Mouse (Mus musculus): ENCODE data around the gene Cnga1. TPM values are rescaled to one million over a fixed set of nuclear protein-coding genes. Genes with fewer than 3 reads are reported as not detected.
A peak's percentile ranks its signal among the peaks of the same experiment; 100 is the strongest.

Cnga1 gene
- not detected in 2 replicates for polyA plus RNA-seq (2015; fragmentation: Nextera tagmentation; extraction: Ambion mirVana)

- peaks cover 31% of the 10 kb centered on the region for H3K27me3 ChIP-seq
- H3K4me3 ChIP-seq (replicated peaks): no peak within 1 kb of the TSS
- no peak within 1 kb of the TSS for H3K9ac ChIP-seq
- 58% methylated on average over 1 of the region's 1 CpGs for WGBS (ENCODE audit: insufficient replicate concordance)
- H3K4me2 ChIP-seq: no peak within 1 kb of the TSS
- H3K4me1 ChIP-seq (replicated peaks): peaks cover 8% of the 10 kb centered on the region
- H3K36me3 ChIP-seq (replicated peaks): no peaks in the 10 kb centered on the region
- no peaks in the 10 kb centered on the region for H3K9me3 ChIP-seq (replicated peaks)
- H3K27ac ChIP-seq (replicated peaks): no peak within 1 kb of the TSS
- no peak for ATAC-seq (ENCODE audit: insufficient read depth)
Observed at GRCm38 (mm10) chr5:72644175-72644574, at the start of gene Cnga1. Gene Cnga1, minus strand, starts transcription at chr5:72644275.

GRCm38 (mm10) chr5:72690516-72690915 is 46.4 kb upstream of the Cnga1 start:
- H3K4me3 ChIP-seq (replicated peaks): no peak overlapping the region
- WGBS (ENCODE audit: insufficient replicate concordance): 77% methylated on average over 5 of the region's 5 CpGs
- no peak for ATAC-seq (ENCODE audit: insufficient read depth)
- no peak overlapping the region for H3K27ac ChIP-seq (replicated peaks)
- H3K36me3 ChIP-seq (replicated peaks): no peaks in the 10 kb centered on the region
- H3K4me1 ChIP-seq (replicated peaks): no peaks in the 10 kb centered on the region
- H3K9ac ChIP-seq: no peak overlapping the region
- H3K9me3 ChIP-seq (replicated peaks): no peaks in the 10 kb centered on the region
- H3K27me3 ChIP-seq: no peaks in the 10 kb centered on the region
- H3K4me2 ChIP-seq: no peak overlapping the region

GRCm38 (mm10) chr5:72689556-72689955 is 45.5 kb upstream of the Cnga1 start:
- no peaks in the 10 kb centered on the region for H3K27me3 ChIP-seq
- H3K36me3 ChIP-seq (replicated peaks): no peaks in the 10 kb centered on the region
- H3K4me3 ChIP-seq (replicated peaks): no peak overlapping the region
- no peaks in the 10 kb centered on the region for H3K9me3 ChIP-seq (replicated peaks)
- no peak for ATAC-seq (ENCODE audit: insufficient read depth)
- H3K4me1 ChIP-seq (replicated peaks): no peaks in the 10 kb centered on the region
- no peak overlapping the region for H3K27ac ChIP-seq (replicated peaks)
- H3K9ac ChIP-seq: no peak overlapping the region
- 68% methylated on average over 7 of the region's 7 CpGs for WGBS (ENCODE audit: insufficient replicate concordance)
- H3K4me2 ChIP-seq: no peak overlapping the region

GRCm38 (mm10) chr5:72681451-72681850 is 37.4 kb upstream of the Cnga1 start:
- Histone ChIP-seq H3K9ac (no peak overlapping the region), H3K27me3 (no peaks in the 10 kb centered on the region), H3K36me3 (replicated peaks) (no peaks in the 10 kb centered on the region), H3K4me2 (no peak overlapping the region), H3K4me1 (replicated peaks) (no peaks in the 10 kb centered on the region), H3K9me3 (replicated peaks) (no peaks in the 10 kb centered on the region), H3K27ac (replicated peaks) (no peak overlapping the region), H3K4me3 (replicated peaks) (no peak overlapping the region)
- no peak for ATAC-seq (ENCODE audit: insufficient read depth)
- 50% methylated on average over 6 of the region's 6 CpGs for WGBS (ENCODE audit: insufficient replicate concordance)

GRCm38 (mm10) chr5:72674994-72675542 is 31.0 kb upstream of the Cnga1 start:
- Histone ChIP-seq H3K9me3 (replicated peaks) (no peaks in the 10 kb centered on the region), H3K27ac (replicated peaks) (no peak overlapping the region), H3K4me2 (no peak overlapping the region), H3K9ac (no peak overlapping the region), H3K4me1 (replicated peaks) (no peaks in the 10 kb centered on the region), H3K4me3 (replicated peaks) (no peak overlapping the region), H3K27me3 (no peaks in the 10 kb centered on the region), H3K36me3 (replicated peaks) (no peaks in the 10 kb centered on the region)
- WGBS (ENCODE audit: insufficient replicate concordance): 66% methylated on average over 9 of the region's 9 CpGs
- no peak for ATAC-seq (ENCODE audit: insufficient read depth)

- no peak overlapping the region for H3K4me2 ChIP-seq
- no peak overlapping the region for H3K4me3 ChIP-seq (replicated peaks)
- 71% methylated on average over 8 of the region's 8 CpGs for WGBS (ENCODE audit: insufficient replicate concordance)
- no peak overlapping the region for H3K9ac ChIP-seq
- H3K4me1 ChIP-seq (replicated peaks): no peaks in the 10 kb centered on the region
- H3K27me3 ChIP-seq: no peaks in the 10 kb centered on the region
- no peak overlapping the region for H3K27ac ChIP-seq (replicated peaks)
- no peaks in the 10 kb centered on the region for H3K9me3 ChIP-seq (replicated peaks)
- no peak for ATAC-seq (ENCODE audit: insufficient read depth)
- no peaks in the 10 kb centered on the region for H3K36me3 ChIP-seq (replicated peaks)
Observed at GRCm38 (mm10) chr5:72671017-72671699, 27.1 kb upstream of the Cnga1 start.

- Histone ChIP-seq H3K9me3 (replicated peaks) (no peaks in the 10 kb centered on the region), H3K36me3 (replicated peaks) (no peaks in the 10 kb centered on the region), H3K27ac (replicated peaks) (no peak overlapping the region), H3K4me1 (replicated peaks) (no peaks in the 10 kb centered on the region), H3K4me2 (no peak overlapping the region), H3K4me3 (replicated peaks) (no peak overlapping the region), H3K9ac (no peak overlapping the region), H3K27me3 (no peaks in the 10 kb centered on the region)
- 72% methylated on average over 9 of the region's 9 CpGs for WGBS (ENCODE audit: insufficient replicate concordance)
- ATAC-seq (ENCODE audit: insufficient read depth): no peak
Observed at GRCm38 (mm10) chr5:72668351-72668750, 24.3 kb upstream of the Cnga1 start.

GRCm38 (mm10) chr5:72666428-72666827 is 22.4 kb upstream of the Cnga1 start:
- H3K27ac ChIP-seq (replicated peaks): no peak overlapping the region
- no peak overlapping the region for H3K4me2 ChIP-seq
- no peak overlapping the region for H3K4me3 ChIP-seq (replicated peaks)
- ATAC-seq (ENCODE audit: insufficient read depth): no peak
- H3K4me1 ChIP-seq (replicated peaks): peaks cover 1% of the 10 kb centered on the region
- 61% methylated on average over 7 of the region's 7 CpGs for WGBS (ENCODE audit: insufficient replicate concordance)
- H3K36me3 ChIP-seq (replicated peaks): no peaks in the 10 kb centered on the region
- no peaks in the 10 kb centered on the region for H3K27me3 ChIP-seq
- H3K9me3 ChIP-seq (replicated peaks): no peaks in the 10 kb centered on the region
- no peak overlapping the region for H3K9ac ChIP-seq

GRCm38 (mm10) chr5:72665281-72665680 is 21.2 kb upstream of the Cnga1 start:
- H3K4me1 ChIP-seq (replicated peaks): peaks cover 12% of the 10 kb centered on the region
- ATAC-seq (ENCODE audit: insufficient read depth): no peak
- 22% methylated on average over 5 of the region's 5 CpGs for WGBS (ENCODE audit: insufficient replicate concordance)
- H3K9me3 ChIP-seq (replicated peaks): no peaks in the 10 kb centered on the region
- H3K4me2 ChIP-seq: no peak overlapping the region
- no peaks in the 10 kb centered on the region for H3K27me3 ChIP-seq
- H3K9ac ChIP-seq: no peak overlapping the region
- no peak overlapping the region for H3K27ac ChIP-seq (replicated peaks)
- H3K36me3 ChIP-seq (replicated peaks): no peaks in the 10 kb centered on the region
- no peak overlapping the region for H3K4me3 ChIP-seq (replicated peaks)

- WGBS (ENCODE audit: insufficient replicate concordance): 26% methylated on average over 3 of the region's 3 CpGs
- peak; percentile 69; the same call in 1 of the 2 replicates for ATAC-seq (ENCODE audit: insufficient read depth)
- Histone ChIP-seq H3K9me3 (replicated peaks) (no peaks in the 10 kb centered on the region), H3K27ac (replicated peaks) (0 out of 2 replicates have a peak overlapping the region, but pooled peaks have one; percentile 19), H3K36me3 (replicated peaks) (no peaks in the 10 kb centered on the region), H3K4me2 (no peak overlapping the region), H3K4me3 (replicated peaks) (no peak overlapping the region), H3K4me1 (replicated peaks) (peaks cover 12% of the 10 kb centered on the region), H3K9ac (no peak overlapping the region), H3K27me3 (no peaks in the 10 kb centered on the region)
Observed at GRCm38 (mm10) chr5:72664854-72665253, 20.8 kb upstream of the Cnga1 start.

GRCm38 (mm10) chr5:72664126-72664525 is 20.1 kb upstream of the Cnga1 start:
- no peak for ATAC-seq (ENCODE audit: insufficient read depth)
- H3K27ac ChIP-seq (replicated peaks): 0 out of 2 replicates have a peak overlapping the region, but pooled peaks have one; percentile 19
- WGBS (ENCODE audit: insufficient replicate concordance): 68% methylated on average over 5 of the region's 5 CpGs

More at GRCm38 (mm10) chr5:72664126-72664525, 20.1 kb upstream of the Cnga1 start:
- H3K9ac ChIP-seq: no peak overlapping the region
- no peak overlapping the region for H3K4me3 ChIP-seq (replicated peaks)
- no peaks in the 10 kb centered on the region for H3K36me3 ChIP-seq (replicated peaks)
- no peak overlapping the region for H3K4me2 ChIP-seq
- no peaks in the 10 kb centered on the region for H3K9me3 ChIP-seq (replicated peaks)
- no peaks in the 10 kb centered on the region for H3K27me3 ChIP-seq
- peaks cover 12% of the 10 kb centered on the region for H3K4me1 ChIP-seq (replicated peaks)

Data from liver, embryonic 15.5 days (tissue).